Mouse (Mus musculus): ENCODE data around the gene Tex36. TPM values are rescaled to one million over a fixed set of nuclear protein-coding genes. Genes with fewer than 3 reads are reported as not detected.

Gene Tex36
- polyA plus RNA-seq, 1 experiment from 2014 or later = not detected

GRCm38 (mm10) chr7:133544966-133545365 lies 57.0 kb downstream of the Tex36 start:
- WGBS = 67% methylated on average over 2 of the region's 2 CpGs
- Histone ChIP-seq H3K4me1 (ENCODE audit: control insufficient read depth, insufficient read depth, low read length) (no peaks in the 10 kb centered on the region), H3K9ac (ENCODE audit: low read length) (no peak overlapping the region), H3K4me3 (ENCODE audit: low read depth, low read length) (no peak overlapping the region), H3K27ac (ENCODE audit: low read depth, low read length) (no peak overlapping the region), H3K9me3 (ENCODE audit: control insufficient read depth, low read length) (no peaks in the 10 kb centered on the region), H3K4me2 (no peak overlapping the region), H3K36me3 (ENCODE audit: control insufficient read depth, insufficient read depth, low read length) (no peaks in the 10 kb centered on the region), H3K27me3 (ENCODE audit: control insufficient read depth, insufficient read depth, low read length) (no peaks in the 10 kb centered on the region)
- ATAC-seq (ENCODE audit: low FRiP score) (no peak), DNase-seq (ENCODE audit: low spot score, missing footprints) (no peak)

- 88% methylated on average over 4 of the region's 4 CpGs for WGBS
- Histone ChIP-seq H3K4me2 (no peak overlapping the region), H3K9ac (ENCODE audit: low read length) (no peak overlapping the region), H3K27ac (ENCODE audit: low read depth, low read length) (no peak overlapping the region), H3K4me1 (ENCODE audit: control insufficient read depth, insufficient read depth, low read length) (no peaks in the 10 kb centered on the region), H3K4me3 (ENCODE audit: low read depth, low read length) (no peak overlapping the region), H3K27me3 (ENCODE audit: control insufficient read depth, insufficient read depth, low read length) (no peaks in the 10 kb centered on the region), H3K9me3 (ENCODE audit: control insufficient read depth, low read length) (no peaks in the 10 kb centered on the region), H3K36me3 (ENCODE audit: control insufficient read depth, insufficient read depth, low read length) (no peaks in the 10 kb centered on the region)
- ATAC-seq (ENCODE audit: low FRiP score) = no peak
- DNase-seq (ENCODE audit: low spot score, missing footprints) = no peak
Measured at GRCm38 (mm10) chr7:133543131-133543530, 58.8 kb downstream of the Tex36 start.

- WGBS = 85% methylated on average over 4 of the region's 4 CpGs
- H3K27me3 ChIP-seq (ENCODE audit: control insufficient read depth, insufficient read depth, low read length) = no peaks in the 10 kb centered on the region
- no peak for ATAC-seq (ENCODE audit: low FRiP score)
Measured at GRCm38 (mm10) chr7:133537366-133537765, 64.6 kb downstream of the Tex36 start.

More at GRCm38 (mm10) chr7:133537366-133537765, 64.6 kb downstream of the Tex36 start:
- Histone ChIP-seq H3K4me2 (no peak overlapping the region), H3K4me1 (ENCODE audit: control insufficient read depth, insufficient read depth, low read length) (no peaks in the 10 kb centered on the region), H3K9ac (ENCODE audit: low read length) (no peak overlapping the region), H3K36me3 (ENCODE audit: control insufficient read depth, insufficient read depth, low read length) (no peaks in the 10 kb centered on the region), H3K27ac (ENCODE audit: low read depth, low read length) (no peak overlapping the region), H3K9me3 (ENCODE audit: control insufficient read depth, low read length) (no peaks in the 10 kb centered on the region), H3K4me3 (ENCODE audit: low read depth, low read length) (no peak overlapping the region)
- no peak for DNase-seq (ENCODE audit: low spot score, missing footprints)

Other genes with a start within 250 kb of the Tex36 start
- gene Edrf1, start 35.4 kb upstream of the Tex36 start, polyA plus RNA-seq (2014; fragmentation: Nextera tagmentation; extraction: Ambion mirVana) = 34.1 and 38.8 TPM in 2 replicates
- 0.10 TPM in 1 of 2 replicates, not detected in the other for gene Mmp21, start 77.9 kb upstream of the Tex36 start, polyA plus RNA-seq (2014; fragmentation: Nextera tagmentation; extraction: Ambion mirVana)
- 164 and 170 TPM in 2 replicates for gene Bccip, start 107.2 kb upstream of the Tex36 start, polyA plus RNA-seq (2014; fragmentation: Nextera tagmentation; extraction: Ambion mirVana)
- gene Uros, start 107.9 kb upstream of the Tex36 start, polyA plus RNA-seq (2014; fragmentation: Nextera tagmentation; extraction: Ambion mirVana) = 38.2 and 44.5 TPM in 2 replicates
- 1.6 TPM in 2 replicates for gene Fank1, start 174.7 kb upstream of the Tex36 start, polyA plus RNA-seq (2014; fragmentation: Nextera tagmentation; extraction: Ambion mirVana)
- gene Dhx32, start 180.6 kb upstream of the Tex36 start, polyA plus RNA-seq (2014; fragmentation: Nextera tagmentation; extraction: Ambion mirVana) = 80.7 and 82.6 TPM in 2 replicates

All from midbrain, embryonic 11.5 days (tissue).